Mouse (Mus musculus) limb, embryonic 15.5 days (tissue): ENCODE measurements around the gene Kdm6a. TPM values are rescaled to one million over a fixed set of nuclear protein-coding genes. Genes with fewer than 3 reads are reported as not detected.

Source experiments
- ATAC-seq: fragments of 200-750 bp; cut with Nextera tagmentation; 2 replicates; pipeline ENCODE4 v1.8.0; 2017; ENCODE audit warnings: low read depth, moderate TSS enrichment; ENCODE audit not compliant: insufficient number of reproducible peaks, low FRiP score, low TSS enrichment
- H3K27ac ChIP-seq: fragments of 300-500 bp; sonication (generic); 2 replicates; pipeline ENCODE4 v1.5.1; 2015; ENCODE audit warnings: moderate library complexity, mild to moderate bottlenecking, inconsistent platforms
- H3K27me3 ChIP-seq: fragments of 300-500 bp; sonication (generic); 2 replicates; pipeline ENCODE4 v1.6.1; 2015; ENCODE audit warnings: inconsistent platforms
- H3K36me3 ChIP-seq: fragments of 300-500 bp; sonication (generic); 2 replicates; pipeline ENCODE4 v1.6.1; 2015; ENCODE audit warnings: inconsistent platforms
- H3K4me1 ChIP-seq: fragments of 300-500 bp; sonication (generic); 2 replicates; pipeline ENCODE4 v1.6.1; 2015; ENCODE audit warnings: inconsistent platforms
- H3K4me2 ChIP-seq: fragments of 300-500 bp; sonication (generic); 2 replicates; pipeline ENCODE4 v1.6.1; 2015; ENCODE audit warnings: mild to moderate bottlenecking, inconsistent platforms
- H3K4me3 ChIP-seq: fragments of 300-500 bp; sonication (generic); 2 replicates; pipeline ENCODE4 v1.5.1; 2015; ENCODE audit warnings: mild to moderate bottlenecking, inconsistent platforms
- H3K9ac ChIP-seq: fragments of 300-500 bp; sonication (generic); 2 replicates; pipeline ENCODE4 v1.6.1; 2015; ENCODE audit warnings: inconsistent platforms
- H3K9me3 ChIP-seq: fragments of 300-500 bp; sonication (generic); 2 replicates; pipeline ENCODE4 v1.6.1; 2016; ENCODE audit warnings: inconsistent platforms
- WGBS: fragments of 180-500 bp; shearing (Covaris S2); methylation state at CpG from one replicate; pipeline ENCODE4 v1.1.7; 2015; 5-methylcytosine and 5-hydroxymethylcytosine counted together
- polyA plus RNA-seq: library from polyadenylated mRNA; unstranded; fragments of >200 nt; fragmentation: Nextera tagmentation; extraction: Ambion mirVana; gene quantifications from 2 replicates; pipeline ENCODE4 v1.2.1, GENCODE M21; 2015

Kdm6a gene
- polyA plus RNA-seq, 1 experiment from 2014 or later, result 23.8 TPM

DNA sequence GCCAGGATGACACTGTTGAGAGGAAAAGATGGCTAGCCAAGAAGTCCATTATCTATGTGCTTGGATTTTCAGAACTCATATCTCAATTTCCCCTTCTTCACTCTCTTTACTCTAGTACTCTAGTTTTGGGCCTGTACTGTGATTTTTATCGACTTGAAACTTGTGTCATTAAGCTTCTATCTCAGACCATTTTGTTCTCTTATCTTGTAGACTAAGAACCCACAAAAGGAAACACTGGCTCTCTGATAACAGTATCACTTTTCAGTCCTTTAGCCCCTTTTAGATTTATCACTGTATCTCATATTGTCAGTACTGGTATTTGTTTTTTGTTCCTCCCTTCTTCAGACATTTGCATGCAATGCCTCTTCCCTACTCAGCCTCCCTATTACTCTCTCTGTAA, 17.1 kb downstream of the Kdm6a start:
- no peak for ATAC-seq
- H3K4me2 ChIP-seq, result no peak overlapping the region
- H3K4me1 ChIP-seq, result no peaks in the 10 kb centered on the region
- no peaks in the 10 kb centered on the region for H3K36me3 ChIP-seq
- H3K27ac ChIP-seq, result no peak overlapping the region
- WGBS, result 79% methylated on average over 1 of the region's 1 CpGs
- H3K9ac ChIP-seq, result no peak overlapping the region
- no peaks in the 10 kb centered on the region for H3K27me3 ChIP-seq
- no peaks in the 10 kb centered on the region for H3K9me3 ChIP-seq
- H3K4me3 ChIP-seq, result no peak overlapping the region

DNA sequence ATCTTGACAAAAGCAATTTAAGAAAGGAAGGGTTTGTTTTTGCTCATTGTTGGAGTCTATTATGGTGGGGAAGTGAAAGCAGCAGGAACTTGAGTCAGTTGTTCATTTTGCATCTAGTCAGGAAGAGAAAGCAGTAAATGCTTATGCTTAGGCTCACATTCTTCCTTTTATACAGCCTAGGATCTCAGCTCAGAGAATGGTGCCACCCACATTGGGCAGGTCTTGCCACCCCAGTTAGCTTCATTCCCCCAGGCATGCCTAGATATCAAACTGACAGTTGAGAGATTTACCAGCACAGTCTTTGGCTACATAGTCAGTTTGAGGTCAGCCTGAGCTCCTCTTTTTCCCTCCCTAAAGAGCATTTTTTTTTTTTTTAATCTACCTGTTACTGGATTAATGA, 24.8 kb downstream of the Kdm6a start:
- Histone ChIP-seq H3K27me3 (no peaks in the 10 kb centered on the region), H3K36me3 (no peaks in the 10 kb centered on the region), H3K4me3 (no peak overlapping the region), H3K4me2 (no peak overlapping the region), H3K9me3 (no peaks in the 10 kb centered on the region), H3K27ac (no peak overlapping the region), H3K4me1 (0 out of 2 replicates have a peak, but pooled peaks cover 2% of the 10 kb centered on the region), H3K9ac (no peak overlapping the region)
- no peak for ATAC-seq

DNA sequence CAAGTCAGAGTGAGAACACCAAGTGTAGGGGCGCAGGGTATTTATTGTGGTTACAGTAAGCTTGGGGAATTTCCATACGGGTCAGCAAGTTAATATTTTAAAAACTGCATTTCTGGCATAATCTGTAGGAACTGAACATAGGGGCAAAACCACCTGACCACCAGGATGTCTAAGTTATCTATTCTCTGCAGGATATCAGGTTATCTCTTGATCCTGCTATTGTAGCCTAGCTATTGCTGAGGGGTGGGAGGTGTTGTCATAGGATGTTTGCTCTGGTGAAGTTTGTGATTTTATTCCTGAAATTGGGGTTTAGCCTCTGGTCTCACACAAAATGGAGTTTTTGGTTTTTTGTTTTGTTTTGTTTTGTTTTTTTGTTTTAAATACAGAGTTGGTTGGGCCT, 25.9 kb downstream of the Kdm6a start:
- 73% methylated on average over 2 of the region's 2 CpGs for WGBS
- Histone ChIP-seq H3K27ac (no peak overlapping the region), H3K36me3 (no peaks in the 10 kb centered on the region), H3K27me3 (no peaks in the 10 kb centered on the region), H3K4me1 (0 out of 2 replicates have a peak, but pooled peaks cover 5% of the 10 kb centered on the region), H3K9ac (no peak overlapping the region), H3K4me2 (no peak overlapping the region), H3K4me3 (no peak overlapping the region), H3K9me3 (no peaks in the 10 kb centered on the region)
- no peak for ATAC-seq

DNA sequence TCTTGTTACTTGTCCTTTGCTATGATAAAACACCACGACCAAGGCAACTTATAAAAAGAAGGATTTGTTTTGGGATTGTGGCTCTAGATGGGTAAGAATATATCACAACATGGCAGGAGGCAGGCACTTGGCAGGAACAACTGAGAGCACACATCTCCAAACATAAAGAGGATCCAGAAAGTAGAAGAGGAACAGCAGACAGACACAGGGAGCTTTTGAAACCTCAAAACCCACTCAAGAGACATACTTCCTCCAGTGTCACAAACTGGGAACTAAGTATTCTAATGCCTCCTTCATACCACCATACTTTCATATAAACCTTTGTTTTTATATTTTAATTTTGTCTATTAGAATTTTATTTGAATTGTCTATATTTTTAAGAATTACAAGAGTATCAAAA, 77.2 kb downstream of the Kdm6a start:
- Histone ChIP-seq H3K36me3 (peaks cover 9% of the 10 kb centered on the region), H3K27me3 (no peaks in the 10 kb centered on the region), H3K27ac (no peak overlapping the region), H3K9ac (no peak overlapping the region), H3K9me3 (no peaks in the 10 kb centered on the region), H3K4me3 (no peak overlapping the region), H3K4me1 (no peaks in the 10 kb centered on the region), H3K4me2 (no peak overlapping the region)
- 95% methylated on average over 1 of the region's 1 CpGs for WGBS
- no peak for ATAC-seq

DNA sequence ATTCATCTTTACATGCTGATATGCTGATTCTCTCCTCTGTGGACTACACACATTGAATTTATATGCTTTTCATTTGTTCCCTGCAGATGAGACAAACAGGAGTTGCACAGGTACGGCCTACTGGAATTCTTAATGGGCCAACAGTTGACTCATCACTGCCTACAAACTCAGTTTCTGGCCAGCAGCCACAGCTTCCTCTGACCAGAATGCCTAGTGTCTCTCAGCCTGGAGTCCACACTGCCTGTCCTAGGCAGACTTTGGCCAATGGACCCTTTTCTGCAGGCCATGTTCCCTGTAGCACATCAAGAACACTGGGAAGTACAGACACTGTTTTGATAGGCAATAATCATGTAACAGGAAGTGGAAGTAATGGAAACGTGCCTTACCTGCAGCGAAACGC, 88.2 kb downstream of the Kdm6a start:
- no peak overlapping the region for H3K27ac ChIP-seq
- H3K4me3 ChIP-seq, result no peak overlapping the region
- no peaks in the 10 kb centered on the region for H3K27me3 ChIP-seq
- no peak overlapping the region for H3K4me2 ChIP-seq
- WGBS, result 92% methylated on average over 4 of the region's 4 CpGs
- no peak overlapping the region for H3K9ac ChIP-seq
- no peak for ATAC-seq
- no peaks in the 10 kb centered on the region for H3K4me1 ChIP-seq
- H3K9me3 ChIP-seq, result no peaks in the 10 kb centered on the region
- H3K36me3 ChIP-seq, result peaks cover 12% of the 10 kb centered on the region; the same call in 1 of the 2 replicates

DNA sequence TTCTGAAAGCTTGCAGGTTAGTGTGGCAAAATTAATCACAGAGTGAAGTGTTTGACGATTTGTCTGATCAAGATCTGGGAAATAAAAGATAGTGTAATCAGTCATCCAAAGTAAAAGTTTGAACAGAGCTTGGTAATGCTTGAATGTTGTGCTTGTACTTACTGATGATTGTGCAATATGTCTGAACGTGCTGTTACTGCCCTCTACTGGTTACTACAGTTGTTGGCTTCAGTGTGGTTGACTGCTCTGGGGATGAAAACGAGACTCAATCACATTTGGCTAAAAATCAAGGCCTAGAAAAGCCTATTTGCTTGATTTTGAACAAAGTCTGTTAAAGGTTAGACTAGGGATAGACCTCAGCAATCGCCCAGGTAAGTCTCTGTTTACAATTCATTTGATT, 92.4 kb downstream of the Kdm6a start:
- H3K9me3 ChIP-seq, result no peaks in the 10 kb centered on the region
- H3K9ac ChIP-seq, result no peak overlapping the region
- no peak overlapping the region for H3K4me3 ChIP-seq
- no peaks in the 10 kb centered on the region for H3K27me3 ChIP-seq
- 47% methylated on average over 4 of the region's 4 CpGs for WGBS
- H3K36me3 ChIP-seq, result peaks cover 23% of the 10 kb centered on the region
- H3K27ac ChIP-seq, result no peak overlapping the region
- no peak for ATAC-seq
- H3K4me2 ChIP-seq, result no peak overlapping the region
- H3K4me1 ChIP-seq, result no peaks in the 10 kb centered on the region

DNA sequence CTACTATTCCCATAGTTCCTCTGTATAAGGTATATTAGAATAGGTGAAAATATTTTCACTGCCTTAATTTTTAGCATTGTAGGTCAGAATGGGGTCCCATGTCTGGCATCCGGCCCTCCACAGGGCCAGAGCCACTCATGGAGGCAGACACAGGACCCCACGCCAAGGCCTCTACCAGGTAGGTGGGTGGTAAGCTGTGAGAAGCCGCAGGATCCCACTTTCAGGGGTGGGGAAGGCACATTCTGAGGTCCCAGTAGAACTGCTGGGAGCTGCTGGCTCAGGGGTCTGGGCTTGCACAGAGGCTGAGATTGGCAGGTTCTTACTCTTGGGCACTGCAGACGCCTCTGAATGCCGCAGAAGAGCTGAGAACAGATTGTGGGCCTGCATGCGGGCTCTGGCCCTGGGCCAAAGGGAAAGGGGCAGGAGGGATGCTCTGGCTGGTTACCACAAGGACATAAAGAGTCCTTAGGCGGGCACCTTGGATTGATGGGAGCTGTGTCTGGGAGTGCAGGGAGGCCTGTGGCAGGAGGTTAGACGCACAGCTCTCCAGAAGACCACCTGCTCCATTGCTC, 95.9 kb downstream of the Kdm6a start:
- Histone ChIP-seq H3K27ac (no peak overlapping the region), H3K9me3 (no peaks in the 10 kb centered on the region), H3K4me2 (no peak overlapping the region), H3K4me1 (no peaks in the 10 kb centered on the region), H3K36me3 (peaks cover 19% of the 10 kb centered on the region), H3K4me3 (no peak overlapping the region), H3K27me3 (no peaks in the 10 kb centered on the region), H3K9ac (no peak overlapping the region)
- ATAC-seq, result no peak
- WGBS, result 94% methylated on average over 8 of the region's 8 CpGs

DNA sequence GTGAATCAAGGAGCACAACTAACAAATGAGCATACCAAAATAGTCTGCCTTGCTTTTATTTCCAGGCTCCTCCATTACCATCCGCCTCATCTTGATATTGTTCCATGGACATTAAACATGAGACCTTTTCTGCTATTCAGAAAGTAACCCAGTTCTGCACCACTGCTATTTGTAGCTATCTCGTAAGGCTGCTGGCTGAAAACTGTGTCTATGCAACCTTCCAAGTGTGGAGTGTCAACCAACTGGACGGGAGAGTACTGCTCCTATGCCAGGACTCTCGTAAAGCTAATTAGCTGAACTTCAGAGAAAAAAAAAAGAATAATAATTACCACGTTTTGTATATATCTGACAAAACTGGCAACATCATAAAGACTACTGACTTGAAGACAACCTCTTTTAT, 116.2 kb downstream of the Kdm6a start:
- no peaks in the 10 kb centered on the region for H3K9me3 ChIP-seq
- no peak overlapping the region for H3K27ac ChIP-seq
- H3K36me3 ChIP-seq, result 0 out of 2 replicates have a peak, but pooled peaks cover 2% of the 10 kb centered on the region
- H3K4me2 ChIP-seq, result no peak overlapping the region
- H3K9ac ChIP-seq, result no peak overlapping the region
- no peak overlapping the region for H3K4me3 ChIP-seq
- no peak for ATAC-seq
- no peaks in the 10 kb centered on the region for H3K27me3 ChIP-seq
- WGBS, result 74% methylated on average over 5 of the region's 5 CpGs
- H3K4me1 ChIP-seq, result no peaks in the 10 kb centered on the region

DNA sequence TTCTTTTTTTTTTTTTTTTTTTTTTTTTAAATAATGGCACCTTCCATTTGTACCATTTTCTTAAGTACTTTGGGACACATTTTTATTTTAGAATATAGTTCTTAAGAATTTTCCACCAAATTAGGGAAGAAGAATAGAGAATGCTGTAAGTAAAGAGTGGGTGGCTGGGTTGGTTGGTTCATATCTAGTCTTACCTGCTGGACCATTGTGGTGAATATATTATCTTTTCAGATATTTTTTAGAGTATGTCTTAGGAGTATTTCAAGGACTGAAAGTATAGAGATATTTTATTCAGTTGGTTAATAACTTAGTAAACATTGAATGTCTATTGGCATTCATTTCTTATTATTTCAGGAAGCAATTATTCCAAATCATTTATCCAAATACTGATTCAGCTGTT, 117.8 kb downstream of the Kdm6a start:
- no peak for ATAC-seq
- H3K4me2 ChIP-seq, result no peak overlapping the region
- H3K27me3 ChIP-seq, result no peaks in the 10 kb centered on the region
- no peak overlapping the region for H3K4me3 ChIP-seq
- H3K9me3 ChIP-seq, result no peaks in the 10 kb centered on the region
- H3K27ac ChIP-seq, result no peak overlapping the region
- no peak overlapping the region for H3K9ac ChIP-seq
- H3K4me1 ChIP-seq, result no peaks in the 10 kb centered on the region
- H3K36me3 ChIP-seq, result 0 out of 2 replicates have a peak, but pooled peaks cover 2% of the 10 kb centered on the region

Other genes starting within 250 kb of the Kdm6a start
- not detected in 2 replicates for gene Dusp21, start 16.7 kb upstream of the Kdm6a start, polyA plus RNA-seq